Mouse (Mus musculus): ENCODE results near the gene Tmem247.

The Tmem247 gene

GRCm38 (mm10) chr17:86917048-86917447 is at the start of gene Tmem247:
Gene Tmem247, plus strand, starts transcription at chr17:86917348.
- no peak for DNase-seq (ENCODE audit: low spot score)

GRCm38 (mm10) chr17:86870586-86870985 is 46.6 kb upstream of the Tmem247 start:
- DNase-seq (ENCODE audit: low spot score): no peak

GRCm38 (mm10) chr17:86872643-86873042 is 44.5 kb upstream of the Tmem247 start:
- DNase-seq (ENCODE audit: low spot score): no peak

- DNase-seq (ENCODE audit: low spot score): no peak
These were observed 40.2 kb upstream of the Tmem247 start for GRCm38 (mm10) chr17:86876940-86877339.

GRCm38 (mm10) chr17:86877747-86878146 is 39.4 kb upstream of the Tmem247 start:
- DNase-seq (ENCODE audit: low spot score): no peak

- no peak for DNase-seq (ENCODE audit: low spot score)
These were observed 37.1 kb upstream of the Tmem247 start for GRCm38 (mm10) chr17:86880056-86880455.

GRCm38 (mm10) chr17:86880461-86881044 is 36.6 kb upstream of the Tmem247 start:
- DNase-seq (ENCODE audit: low spot score): no peak

GRCm38 (mm10) chr17:86895191-86895590 is 22.0 kb upstream of the Tmem247 start:
- no peak for DNase-seq (ENCODE audit: low spot score)

- DNase-seq (ENCODE audit: low spot score): no peak
These were observed 19.5 kb upstream of the Tmem247 start for GRCm38 (mm10) chr17:86897486-86898165.

GRCm38 (mm10) chr17:86899821-86900220 is 17.3 kb upstream of the Tmem247 start:
- DNase-seq (ENCODE audit: low spot score): no peak

GRCm38 (mm10) chr17:86900564-86900963 is 16.6 kb upstream of the Tmem247 start:
- no peak for DNase-seq (ENCODE audit: low spot score)

- DNase-seq (ENCODE audit: low spot score): no peak
These were observed 14.6 kb upstream of the Tmem247 start for GRCm38 (mm10) chr17:86902399-86903067.

- DNase-seq (ENCODE audit: low spot score): no peak
These were observed 13.6 kb upstream of the Tmem247 start for GRCm38 (mm10) chr17:86903596-86903995.

GRCm38 (mm10) chr17:86904206-86904605 is 12.9 kb upstream of the Tmem247 start:
- DNase-seq (ENCODE audit: low spot score): no peak

GRCm38 (mm10) chr17:86905297-86906135 is 11.6 kb upstream of the Tmem247 start:
- DNase-seq (ENCODE audit: low spot score): no peak

GRCm38 (mm10) chr17:86906136-86906461 is 11.0 kb upstream of the Tmem247 start:
- DNase-seq (ENCODE audit: low spot score): peak; percentile 81

GRCm38 (mm10) chr17:86906601-86907000 is 10.5 kb upstream of the Tmem247 start:
- DNase-seq (ENCODE audit: low spot score): no peak

GRCm38 (mm10) chr17:86907092-86907491 is 10.1 kb upstream of the Tmem247 start:
- no peak for DNase-seq (ENCODE audit: low spot score)

- DNase-seq (ENCODE audit: low spot score): no peak
These were observed 8.8 kb upstream of the Tmem247 start for GRCm38 (mm10) chr17:86908316-86908715.

- peak; percentile 35 for DNase-seq (ENCODE audit: low spot score)
These were observed 7.2 kb upstream of the Tmem247 start for GRCm38 (mm10) chr17:86909733-86910495.

- no peak for DNase-seq (ENCODE audit: low spot score)
These were observed 5.9 kb upstream of the Tmem247 start for GRCm38 (mm10) chr17:86911261-86911660.
